Comparison of ENCODE assay signal across 23 mouse cellular contexts in the genomic region with DNA sequence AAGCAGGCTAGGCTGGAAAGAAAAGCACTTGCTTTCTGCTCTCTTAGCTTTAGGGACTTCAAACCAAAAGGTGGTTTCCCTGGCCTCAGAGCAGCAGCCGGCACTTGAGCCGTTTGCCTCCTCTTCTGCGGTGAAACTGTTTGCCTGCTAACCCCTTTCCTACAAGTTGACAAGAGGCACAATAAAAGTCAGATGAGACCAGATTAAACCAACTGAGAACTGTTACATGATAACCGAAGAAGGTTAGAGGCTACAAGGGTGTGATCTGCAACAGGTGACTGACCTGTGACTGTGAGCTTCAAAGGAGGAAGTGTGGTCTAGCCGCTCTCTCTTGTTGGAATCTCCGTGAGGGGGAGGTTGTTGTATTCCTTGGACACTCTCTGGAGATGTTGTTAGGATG. TPM values are rescaled to one million over a fixed set of nuclear protein-coding genes. Genes with fewer than 3 reads are reported as not detected.
DNase-seq lines count a peak whose midpoint lies in the region; ATAC-seq and TF ChIP-seq lines count a peak whose summit lies in the region.
"Had no signal": no experiment of that assay in that cellular context is flagged by ENCODE, and none has a peak within 500 bp of the region (broad histone marks: within the 10 kb centered on the region; RNA-seq: fewer than 3 reads in every experiment).

No protein-coding gene starts in this region.

- peak overlapping the region; percentile 38; the same call in 1 of the 2 replicates for H3K9ac ChIP-seq in CH12.LX (ENCODE audit: insufficient read depth, low read depth)
- peak overlapping the region; percentile 17; the same call in 1 of the 2 replicates for H3K9ac ChIP-seq in intestine, embryonic 16.5 days (ENCODE audit: low read depth, low read length)
- H3K9ac ChIP-seq: embryonic facial prominence, embryonic 13.5 days; forebrain, embryonic 15.5 days; heart, embryonic 13.5 days; hindbrain, embryonic 14.5 days; limb, embryonic 12.5 days; liver, embryonic 15.5 days; lung, embryonic 14.5 days; midbrain, embryonic 15.5 days had no signal

- no peak for TF ChIP-seq CTCF in CH12.LX (conservative IDR thresholded peaks at IDR 0.05 in 1 of 2, IDR thresholded peaks at IDR 0.05 in 1 of 2; ENCODE audit: low read depth in 2 of 2, low read length in 2 of 2)

- dilution Hi-C loops in CH12.LX (cut with MboI; ENCODE audit: extremely low pct_ligation_motif_present, extremely low pct_unique_long_range_greater_than_20kb, low sequenced_read_pairs): no loop called here

- no peak for TF ChIP-seq RAD21 in CH12.LX (IDR thresholded peaks at IDR 0.05; ENCODE audit: low read depth, low read length)

- H3K4me2 ChIP-seq in CH12.LX (ENCODE audit: insufficient read depth, low read depth, poor library complexity, severe bottlenecking): peak overlapping the region; percentile 86
- H3K4me2 ChIP-seq in intestine, embryonic 16.5 days (ENCODE audit: low read depth, low read length): no peak overlapping the region
- H3K4me2 ChIP-seq: embryonic facial prominence, embryonic 13.5 days; forebrain, embryonic 15.5 days; heart, embryonic 13.5 days; hindbrain, embryonic 14.5 days; limb, embryonic 12.5 days; liver, embryonic 15.5 days; lung, embryonic 14.5 days; midbrain, embryonic 15.5 days had no signal

- H3K36me3 ChIP-seq in CH12.LX (replicated peaks in 1 of 2; ENCODE audit: control insufficient read depth in 1 of 2, insufficient read depth in 1 of 2, low read length in 1 of 2): peaks cover 4 to 10% of the 10 kb centered on the region in 2 experiments
- H3K36me3 ChIP-seq in intestine, embryonic 16.5 days (ENCODE audit: control insufficient read depth, insufficient read depth, low read length): no peaks in the 10 kb centered on the region
- H3K36me3 ChIP-seq: embryonic facial prominence, embryonic 13.5 days; forebrain, embryonic 10.5 days; forebrain, embryonic 15.5 days; limb, embryonic 12.5 days; liver, embryonic 15.5 days; midbrain, embryonic 10.5 days; midbrain, embryonic 15.5 days had no signal

- H3K27me3 ChIP-seq in CH12.LX (replicated peaks): no peaks in the 10 kb centered on the region
- H3K27me3 ChIP-seq in intestine, embryonic 16.5 days (replicated peaks; ENCODE audit: control insufficient read depth, insufficient read depth, low read length): no peaks in the 10 kb centered on the region
- H3K27me3 ChIP-seq: embryonic facial prominence, embryonic 13.5 days; forebrain, embryonic 15.5 days; heart, embryonic 13.5 days; liver, embryonic 15.5 days; midbrain, embryonic 15.5 days had no signal

- peak overlapping the region; percentile 68; the same call in 1 of the 2 replicates for H3K27ac ChIP-seq in CH12.LX (ENCODE audit: insufficient read depth, low read depth)
- H3K27ac ChIP-seq in intestine, embryonic 16.5 days (ENCODE audit: low read length): peak overlapping the region; percentile 38
- H3K27ac ChIP-seq: embryonic facial prominence, embryonic 13.5 days; forebrain, embryonic 10.5 days; forebrain, embryonic 15.5 days; heart, embryonic 13.5 days; hindbrain, embryonic 14.5 days; limb, embryonic 12.5 days; liver, embryonic 15.5 days; midbrain, embryonic 10.5 days; midbrain, embryonic 15.5 days had no signal

- DNase-seq in CD4-positive helper T cell, adult 2 months (ENCODE audit: low read depth, low spot score): peak; percentile 34
- peak; percentile 54 for DNase-seq in CH12.LX (ENCODE audit: extremely low read depth)
- DNase-seq in left cerebral cortex, postnatal 25 days (ENCODE audit: low spot score in 2 of 2): no peak
- DNase-seq: adrenal gland, postnatal 10 days; cerebellum, adult 9-11 months; heart, postnatal 10 days; kidney, adult 9 months; kidney, postnatal 10 days; lung, embryonic 14.5 days; lung, postnatal 14 days; thymus, postnatal 4 days had no signal

- no peak; the same call in 1 of the 2 replicates for TF ChIP-seq EP300 in CH12.LX (IDR thresholded peaks at IDR 0.05; ENCODE audit: low read length)

- H3K79me2 ChIP-seq in CH12.LX (replicated peaks; ENCODE audit: control insufficient read depth, extremely low read depth, insufficient read depth, poor library complexity, severe bottlenecking): no peaks in the 10 kb centered on the region

- peak overlapping the region in 1 of 3 experiments; percentile 31 for H3K4me3 ChIP-seq in CH12.LX (replicated peaks in 1 of 3; ENCODE audit: low read depth in 2 of 3, low read length in 2 of 3, poor library complexity in 1 of 3)
- no peak overlapping the region for H3K4me3 ChIP-seq in intestine, embryonic 16.5 days (ENCODE audit: low read length)
- H3K4me3 ChIP-seq: embryonic facial prominence, embryonic 13.5 days; forebrain, embryonic 10.5 days; forebrain, embryonic 15.5 days; heart, embryonic 13.5 days; limb, embryonic 12.5 days; liver, embryonic 15.5 days; midbrain, embryonic 10.5 days; midbrain, embryonic 15.5 days had no signal

- in situ Hi-C loops in CH12.LX (cut with MboI; ENCODE audit: low pct_ligation_motif_present, low pct_unique_long_range_greater_than_20kb, low sequenced_read_pairs): no loop called here

- peaks cover 37 to 47% of the 10 kb centered on the region in 2 experiments for H3K4me1 ChIP-seq in CH12.LX (ENCODE audit: control insufficient read depth in 1 of 2, insufficient read depth in 2 of 2)
- peaks cover 12% of the 10 kb centered on the region for H3K4me1 ChIP-seq in intestine, embryonic 16.5 days (ENCODE audit: control insufficient read depth, insufficient read depth, low read length)
- H3K4me1 ChIP-seq: forebrain, embryonic 15.5 days; heart, embryonic 13.5 days had no signal

- intact Hi-C loops in left cerebral cortex, postnatal 25 days (cut with DNase I): no loop called here

- H3K9me3 ChIP-seq in CH12.LX (replicated peaks; ENCODE audit: low read length): no peaks in the 10 kb centered on the region
- no peaks in the 10 kb centered on the region for H3K9me3 ChIP-seq in intestine, embryonic 16.5 days (ENCODE audit: control insufficient read depth, low read length)
- H3K9me3 ChIP-seq: embryonic facial prominence, embryonic 13.5 days; forebrain, embryonic 10.5 days; forebrain, embryonic 15.5 days; heart, embryonic 13.5 days; limb, embryonic 12.5 days; liver, embryonic 15.5 days; midbrain, embryonic 10.5 days; midbrain, embryonic 15.5 days had no signal

- ATAC-seq in intestine, embryonic 16.5 days: peak; percentile 35; the same call in 1 of the 2 replicates
- ATAC-seq in frontal cortex, adult (ENCODE audit: low TSS enrichment): no peak
- ATAC-seq in monocyte, adult 5-6 weeks (replicated peaks; ENCODE audit: insufficient number of reproducible peaks, low FRiP score, low TSS enrichment, poor library complexity, severe bottlenecking): no peak
- ATAC-seq: forebrain, embryonic 15.5 days; midbrain, embryonic 15.5 days had no signal

- no peak; the same call in 1 of the 2 replicates for TF ChIP-seq POLR2A in CH12.LX (IDR thresholded peaks at IDR 0.05; ENCODE audit: low read depth, low read length)

- 66% methylated on average over 6 of the region's 6 CpGs for WGBS in intestine, embryonic 16.5 days

TF ChIP-seq in CH12.LX, 34 proteins besides CTCF, POLR2A, EP300 and RAD21:
- TF ChIP-seq POLR2AphosphoS2 (IDR thresholded peaks at IDR 0.05; ENCODE audit: low read depth, low read length) (no peak), MXI1 (IDR thresholded peaks at IDR 0.05; ENCODE audit: low read depth, low read length) (no peak), MYC (IDR thresholded peaks at IDR 0.05; ENCODE audit: low read depth, low read length) (no peak), UBTF (IDR thresholded peaks at IDR 0.05; ENCODE audit: low read depth, low read length) (0 out of 2 replicates have a peak, but pooled peaks have one; percentile 26), ZMIZ1 (IDR thresholded peaks at IDR 0.05; ENCODE audit: low read depth, low read length) (no peak), HCFC1 (IDR thresholded peaks at IDR 0.05; ENCODE audit: low read depth, low read length) (no peak), USF2 (conservative IDR thresholded peaks at IDR 0.05; ENCODE audit: low read depth, low read length) (no peak), CHD1 (IDR thresholded peaks at IDR 0.05; ENCODE audit: low read depth, low read length) (no peak; the same call in 1 of the 2 replicates), RCOR1 (conservative IDR thresholded peaks at IDR 0.05; ENCODE audit: low read depth, low read length) (0 out of 2 replicates have a peak, but pooled peaks have one; percentile 38), KAT2A (IDR thresholded peaks at IDR 0.05; ENCODE audit: insufficient replicate concordance, low read length) (no peak), MAX (IDR thresholded peaks at IDR 0.05; ENCODE audit: low read length) (peak; percentile 56), MAFK (IDR thresholded peaks at IDR 0.05; ENCODE audit: insufficient replicate concordance, low read length) (no peak), BHLHE40 (IDR thresholded peaks at IDR 0.05; ENCODE audit: low read depth, low read length) (peak; percentile 53; the same call in 1 of the 2 replicates), ZC3H11A (IDR thresholded peaks at IDR 0.05; ENCODE audit: low read depth, low read length) (no peak), PAX5 (IDR thresholded peaks at IDR 0.05; ENCODE audit: low read length) (no peak), E2F4 (IDR thresholded peaks at IDR 0.05; ENCODE audit: insufficient replicate concordance, low read depth, low read length) (no peak), JUN (IDR thresholded peaks at IDR 0.05; ENCODE audit: insufficient read depth, low read depth, low read length) (no peak), ELF1 (IDR thresholded peaks at IDR 0.05; ENCODE audit: low read depth, low read length) (0 out of 2 replicates have a peak, but pooled peaks have one; percentile 50), TBP (conservative IDR thresholded peaks at IDR 0.05; ENCODE audit: low read depth, low read length) (peak; percentile 57; the same call in 1 of the 2 replicates)

RNA-seq across cellular contexts. Expression of a gene that starts 20.5 kb away (rescaled TPM):
- 21.0 and 26.3 TPM in 2 replicates for total RNA-seq in CH12.LX (2012; rRNA removed)
- 24.3 and 24.4 TPM in 2 replicates for total RNA-seq in CH12.LX (2014; rRNA removed)
- polyA plus RNA-seq in CH12.LX (2012; ENCODE audit: insufficient read length, low read depth): 37.9 and 39.0 TPM in 2 replicates
- polyA plus RNA-seq in intestine, embryonic 16.5 days (2015; fragmentation: Nextera tagmentation; extraction: Ambion mirVana): 65.7 and 72.7 TPM in 2 replicates
- 238 to 392 TPM (median 322 TPM) in 3 replicates for total RNA-seq in monocyte, adult 5-6 weeks (2017)
- total RNA-seq in left cerebral cortex, postnatal 25 days (2021): 100 to 1,000 TPM in 1 of 2 experiments, 10 to 100 TPM in 1; 97.3 to 105 TPM

Comparison
In these comparisons a context has a peak if more than half of its experiments do, and no peak if none do; other contexts are left out.
1. DNase-seq: peak in CD4-positive helper T cell, adult 2 months (single experiment) and CH12.LX (single experiment); none in left cerebral cortex, postnatal 25 days (0 of 2).